Comparison of ENCODE assay signal across 8 mouse cellular contexts in genomic region chr3:40950601-40951201, GRCm38 (mm10). TPM values are rescaled to one million over a fixed set of nuclear protein-coding genes. Genes with fewer than 3 reads are reported as not detected.
DNase-seq lines count a peak whose midpoint lies in the region; ATAC-seq lines count a peak whose summit lies in the region.

No protein-coding gene starts in this region.

- peaks cover 8% of the 10 kb centered on the region; the same call in 1 of the 2 replicates for H3K27me3 ChIP-seq in intestine, embryonic 14.5 days (replicated peaks; ENCODE audit: control insufficient read depth, insufficient read depth, low read length)
- H3K27me3 ChIP-seq in midbrain, embryonic 16.5 days (ENCODE audit: control insufficient read depth, insufficient read depth, low read depth, low read length): peaks cover 4% of the 10 kb centered on the region

- no peaks in the 10 kb centered on the region for H3K36me3 ChIP-seq in intestine, embryonic 14.5 days (ENCODE audit: control insufficient read depth, insufficient read depth, low read length)
- no peaks in the 10 kb centered on the region for H3K36me3 ChIP-seq in midbrain, embryonic 16.5 days (ENCODE audit: control insufficient read depth, insufficient read depth, low read length)

- peak overlapping the region; percentile 44 for H3K9ac ChIP-seq in intestine, embryonic 14.5 days (ENCODE audit: low read length)
- peak overlapping the region; percentile 81 for H3K9ac ChIP-seq in midbrain, embryonic 16.5 days (ENCODE audit: low read depth, low read length)

- peak overlapping the region; percentile 61 for H3K4me3 ChIP-seq in intestine, embryonic 14.5 days (ENCODE audit: low read depth, low read length)
- H3K4me3 ChIP-seq in midbrain, embryonic 16.5 days (ENCODE audit: low read depth, low read length): peak overlapping the region; percentile 81

- H3K9me3 ChIP-seq in intestine, embryonic 14.5 days (ENCODE audit: control insufficient read depth, low read length): no peaks in the 10 kb centered on the region
- no peaks in the 10 kb centered on the region for H3K9me3 ChIP-seq in midbrain, embryonic 16.5 days (replicated peaks; ENCODE audit: control insufficient read depth, low read length, poor library complexity, severe bottlenecking)

- peak overlapping the region; percentile 95 for H3K4me2 ChIP-seq in intestine, embryonic 14.5 days (ENCODE audit: low read length)
- H3K4me2 ChIP-seq in midbrain, embryonic 16.5 days (ENCODE audit: low read length): peak overlapping the region; percentile 78

- H3K27ac ChIP-seq in intestine, embryonic 14.5 days (ENCODE audit: low read depth): no peak overlapping the region; the same call in 1 of the 2 replicates
- H3K27ac ChIP-seq in midbrain, embryonic 16.5 days (ENCODE audit: low read length): peak overlapping the region; percentile 76

- under 1% methylated on average over 40 of the region's 43 CpGs for WGBS in intestine, embryonic 14.5 days
- WGBS in midbrain, embryonic 16.5 days: under 1% methylated on average over 43 of the region's 43 CpGs

- H3K4me1 ChIP-seq in intestine, embryonic 14.5 days (replicated peaks; ENCODE audit: control insufficient read depth, insufficient read depth, low read length): peaks cover 7% of the 10 kb centered on the region; the same call in 1 of the 2 replicates
- H3K4me1 ChIP-seq in midbrain, embryonic 16.5 days (ENCODE audit: control insufficient read depth, insufficient read depth, low read length): peaks cover 11% of the 10 kb centered on the region

- ATAC-seq in activated CD4-positive, CD25-positive, alpha-beta regulatory T cell, adult 4 months: peak; percentile 22
- no peak for ATAC-seq in intestine, embryonic 14.5 days (replicated peaks; ENCODE audit: low FRiP score, low TSS enrichment, low read depth)
- ATAC-seq in midbrain, embryonic 16.5 days: 0 out of 2 replicates have a peak, but pooled peaks have one; percentile 1

- peak; percentile 46 for DNase-seq in 3T3-L1 (ENCODE audit: low read depth, low spot score)
- DNase-seq in embryo, embryonic 10 days (ENCODE audit: low spot score): peak; percentile 45
- peak; percentile 56 for DNase-seq in gastrocnemius, postnatal 25 days
- peak; percentile 79 for DNase-seq in intestine, embryonic 14.5 days (ENCODE audit: low spot score)
- DNase-seq in liver: peak; percentile 72
- DNase-seq in spleen, postnatal 4 days (ENCODE audit: low spot score in 2 of 2): peak; percentile 61 to 83

RNA-seq across cellular contexts. Expression of gene Larp1b, which starts 1.1 kb away (rescaled TPM):
- 10 to 100 TPM; 20.0 to 24.7 TPM for polyA plus RNA-seq in activated CD4-positive, CD25-positive, alpha-beta regulatory T cell, adult 4 months (2017; shearing (Covaris generic))
- total RNA-seq in gastrocnemius, postnatal 25 days (2021): 10 to 100 TPM; 60.3 to 69.2 TPM
- 6.2 and 6.3 TPM in 2 replicates for polyA plus RNA-seq in intestine, embryonic 14.5 days (2014; fragmentation: Nextera tagmentation; extraction: Ambion mirVana)
- 4.1 and 5.2 TPM in 2 replicates for polyA plus RNA-seq in midbrain, embryonic 16.5 days (2015; fragmentation: Nextera tagmentation; extraction: Ambion mirVana)

RNA-seq across cellular contexts. Expression of gene 1700034I23Rik, which starts 48.4 kb away (rescaled TPM):
- under 1 TPM; 0.49 to 0.88 TPM for polyA plus RNA-seq in activated CD4-positive, CD25-positive, alpha-beta regulatory T cell, adult 4 months (2017; shearing (Covaris generic))
- total RNA-seq in gastrocnemius, postnatal 25 days (2021): under 1 TPM; 0.11 to 0.15 TPM
- polyA plus RNA-seq in intestine, embryonic 14.5 days (2014; fragmentation: Nextera tagmentation; extraction: Ambion mirVana): 0.41 and 0.42 TPM in 2 replicates
- polyA plus RNA-seq in midbrain, embryonic 16.5 days (2015; fragmentation: Nextera tagmentation; extraction: Ambion mirVana): 0.62 TPM in 2 replicates
